Mouse (Mus musculus): ENCODE data around the gene Il1rap. TPM values are rescaled to one million over a fixed set of nuclear protein-coding genes. Genes with fewer than 3 reads are reported as not detected.

The Il1rap gene
- polyA plus RNA-seq, 1 experiment, result 20.3 TPM

DNA sequence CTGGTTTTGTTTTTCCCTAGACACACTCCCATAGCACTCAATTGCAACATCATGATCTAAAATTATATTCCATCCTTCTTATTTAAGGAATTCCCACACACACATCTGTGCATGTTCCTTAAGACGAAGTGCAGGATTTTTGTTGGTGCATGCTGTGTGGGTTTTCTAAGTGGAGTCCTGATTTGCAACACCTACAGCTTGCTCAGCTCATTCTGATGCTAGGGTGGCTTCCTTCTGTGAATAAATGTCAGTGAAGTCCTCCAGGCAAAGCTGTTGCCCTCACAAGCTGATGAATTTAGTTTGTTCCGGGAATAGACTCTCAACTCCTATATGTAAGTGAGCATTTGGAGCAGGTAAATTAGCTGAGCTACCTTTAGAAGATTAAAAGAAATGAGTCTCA lies 194.5 kb downstream of the Il1rap start:
- no peaks in the 10 kb centered on the region for H3K4me1 ChIP-seq (ENCODE audit: control insufficient read depth, insufficient read depth, low read length)
- TF ChIP-seq CTCF (IDR thresholded peaks at IDR 0.05; ENCODE audit: borderline replicate concordance, insufficient read depth, low read depth, low read length), result no peak
- no peak for TF ChIP-seq POLR2A (IDR thresholded peaks at IDR 0.05; ENCODE audit: borderline replicate concordance, insufficient read depth, low read length)
- no peaks in the 10 kb centered on the region for H3K27me3 ChIP-seq (ENCODE audit: control insufficient read depth, insufficient read depth, low read length)
- no peak overlapping the region for H3K27ac ChIP-seq (ENCODE audit: insufficient read depth, low read length)
- DNase-seq, result no peak
- no peak overlapping the region for H3K4me3 ChIP-seq (replicated peaks; ENCODE audit: insufficient read depth, low read depth, low read length)
- WGBS, result 87% methylated on average over 2 of the region's 2 CpGs

DNA sequence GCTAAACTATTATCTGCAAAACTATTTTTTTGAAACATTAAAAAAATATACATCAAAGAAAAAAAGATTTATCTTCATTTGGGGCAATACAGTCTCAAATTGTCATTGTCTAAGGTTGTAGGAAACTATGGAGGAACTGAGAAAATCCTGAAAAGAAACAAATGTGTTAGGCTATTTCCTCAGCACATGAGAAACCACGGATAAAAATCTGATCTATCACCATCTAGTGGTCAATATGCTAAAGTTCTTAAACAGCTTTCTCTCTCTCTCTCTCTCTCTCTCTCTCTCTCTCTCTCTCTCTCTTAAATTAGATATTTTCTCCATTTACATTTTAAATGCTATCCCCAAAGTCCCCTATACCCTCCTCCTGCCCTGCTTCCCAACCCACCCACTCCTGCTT lies 195.6 kb downstream of the Il1rap start:
- no peak for DNase-seq
- H3K27ac ChIP-seq (ENCODE audit: insufficient read depth, low read length), result no peak overlapping the region
- no peak overlapping the region for H3K4me3 ChIP-seq (replicated peaks; ENCODE audit: insufficient read depth, low read depth, low read length)
- H3K4me1 ChIP-seq (ENCODE audit: control insufficient read depth, insufficient read depth, low read length), result no peaks in the 10 kb centered on the region
- TF ChIP-seq POLR2A (IDR thresholded peaks at IDR 0.05; ENCODE audit: borderline replicate concordance, insufficient read depth, low read length) (no peak), CTCF (IDR thresholded peaks at IDR 0.05; ENCODE audit: borderline replicate concordance, insufficient read depth, low read depth, low read length) (no peak)
- WGBS, result 3% methylated on average over 1 of the region's 1 CpGs
- no peaks in the 10 kb centered on the region for H3K27me3 ChIP-seq (ENCODE audit: control insufficient read depth, insufficient read depth, low read length)

Other genes with a start within 250 kb of the Il1rap start
- gene Cldn1, start 209.9 kb upstream of the Il1rap start, polyA plus RNA-seq (2012; rRNA removed), result 0.88 and 2.2 TPM in 2 replicates
- gene Cldn16, start 118.6 kb upstream of the Il1rap start, polyA plus RNA-seq (2012; rRNA removed), result not detected in 2 replicates
- gene Tmem207, start 54.9 kb upstream of the Il1rap start, polyA plus RNA-seq (2012; rRNA removed), result not detected in 2 replicates